Mouse (Mus musculus): ENCODE results near the gene Alad.

- TF ChIP-seq CTCF (IDR thresholded peaks at IDR 0.05) (no peak), EP300 (IDR thresholded peaks at IDR 0.05) (no peak)
These were observed 47.6 kb downstream of the Alad start for GRCm38 (mm10) chr4:62472071-62472470.

Measured in lung, postnatal 0 days (tissue).